Mouse (Mus musculus): ENCODE measurements around the gene Nsdhl.

Gene Nsdhl

GRCm38 (mm10) chrX:73003110-73003509 is 84.8 kb downstream of the Nsdhl start:
- no peak for DNase-seq

DNA sequence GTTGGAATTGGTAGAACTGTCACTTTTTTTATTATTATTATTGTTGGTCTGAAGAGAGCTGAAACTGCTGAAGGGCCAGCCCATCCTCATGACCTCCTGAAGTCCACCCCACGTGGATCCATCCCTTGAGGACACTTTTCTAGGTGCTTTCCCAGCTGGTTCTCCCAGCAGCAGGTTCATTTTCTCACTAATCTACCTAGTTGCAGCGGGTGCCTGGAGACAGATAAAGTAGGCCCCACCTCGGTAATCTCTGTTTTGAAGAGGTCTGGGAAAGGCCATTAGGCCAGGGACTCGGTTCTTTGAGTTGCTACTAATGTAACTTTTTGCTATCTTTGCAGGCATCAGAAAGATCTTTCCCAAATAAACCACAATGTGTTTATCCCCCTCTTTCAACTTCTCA is 87.3 kb downstream of the Nsdhl start:
- DNase-seq = no peak

GRCm38 (mm10) chrX:73007597-73008479 is 89.5 kb downstream of the Nsdhl start:
- peak; percentile 91 for DNase-seq

Measured in lung, postnatal 14 days (tissue).